In genomic region chr19:23960275-23960674, GRCm38 (mm10) we compare ENCODE assay signal across 8 mouse cellular contexts.
DNase-seq lines count a peak whose midpoint lies in the region; ATAC-seq lines count a peak whose summit lies in the region.

No protein-coding gene starts in this region.

- H3K4me2 ChIP-seq in kidney, embryonic 14.5 days (replicated peaks; ENCODE audit: low read depth, low read length), result no peak overlapping the region
- no peak overlapping the region for H3K4me2 ChIP-seq in neural tube, embryonic 15.5 days

- no peak overlapping the region for H3K9ac ChIP-seq in kidney, embryonic 14.5 days (ENCODE audit: low read depth, low read length)
- H3K9ac ChIP-seq in neural tube, embryonic 15.5 days (replicated peaks), result no peak overlapping the region; the same call in 1 of the 2 replicates

- peaks cover 2% of the 10 kb centered on the region; the same call in 1 of the 2 replicates for H3K9me3 ChIP-seq in kidney, embryonic 14.5 days (ENCODE audit: control insufficient read depth, low read length)
- H3K9me3 ChIP-seq in neural tube, embryonic 15.5 days (replicated peaks), result no peaks in the 10 kb centered on the region

- 28% methylated on average over 3 of the region's 3 CpGs for WGBS in kidney, embryonic 14.5 days
- WGBS in neural tube, embryonic 15.5 days, result 25% methylated on average over 3 of the region's 3 CpGs

- DNase-seq in cerebellum, adult 9-10 months, result peak; percentile 55
- no peak for DNase-seq in cerebellum, adult 8-10 months
- DNase-seq in 3T3-L1 (ENCODE audit: low read depth, low spot score), result peak; percentile 10
- DNase-seq in heart, adult 8-10 months (ENCODE audit: low spot score), result peak; percentile 58
- no peak for DNase-seq in left cerebral cortex, adult 9 months (ENCODE audit: low spot score in 2 of 2)
- no peak for DNase-seq in layer of hippocampus, adult 9-10 months (ENCODE audit: low spot score)

- H3K27me3 ChIP-seq in kidney, embryonic 14.5 days (ENCODE audit: control insufficient read depth, insufficient read depth, low read length), result no peaks in the 10 kb centered on the region
- no peaks in the 10 kb centered on the region for H3K27me3 ChIP-seq in neural tube, embryonic 15.5 days (replicated peaks)

- H3K4me3 ChIP-seq in kidney, embryonic 14.5 days (ENCODE audit: low read length), result no peak overlapping the region
- no peak overlapping the region for H3K4me3 ChIP-seq in neural tube, embryonic 15.5 days (replicated peaks)

- no peaks in the 10 kb centered on the region for H3K36me3 ChIP-seq in kidney, embryonic 14.5 days (ENCODE audit: control insufficient read depth, insufficient read depth, low read length)
- H3K36me3 ChIP-seq in neural tube, embryonic 15.5 days, result no peaks in the 10 kb centered on the region

- ATAC-seq in kidney, embryonic 14.5 days (ENCODE audit: low FRiP score, low TSS enrichment), result peak; percentile 63; the same call in 1 of the 2 replicates
- ATAC-seq in neural tube, embryonic 15.5 days (ENCODE audit: low FRiP score), result peak; percentile 43

- peaks cover 11% of the 10 kb centered on the region for H3K4me1 ChIP-seq in kidney, embryonic 14.5 days (ENCODE audit: control insufficient read depth, insufficient read depth, low read length)
- peaks cover 25% of the 10 kb centered on the region for H3K4me1 ChIP-seq in neural tube, embryonic 15.5 days

- 0 out of 2 replicates have a peak overlapping the region, but pooled peaks have one; percentile 12 for H3K27ac ChIP-seq in kidney, embryonic 14.5 days (ENCODE audit: low read depth, low read length)
- H3K27ac ChIP-seq in neural tube, embryonic 15.5 days (replicated peaks), result 0 out of 2 replicates have a peak overlapping the region, but pooled peaks have one; percentile 48

Comparison
In these comparisons a context has a peak if more than half of its experiments do, and no peak if none do; other contexts are left out.
1. DNase-seq: peak in cerebellum, adult 9-10 months (single experiment), 3T3-L1 (single experiment) and heart, adult 8-10 months (single experiment); none in cerebellum, adult 8-10 months (single experiment), left cerebral cortex, adult 9 months (0 of 2) and layer of hippocampus, adult 9-10 months (single experiment).